Mouse (Mus musculus): ENCODE measurements around the gene Ap3b2.

The Ap3b2 gene

GRCm38 (mm10) chr7:81475221-81475620 is 18.5 kb downstream of the Ap3b2 start:
- 28% methylated on average over 3 of the region's 3 CpGs for WGBS

GRCm38 (mm10) chr7:81464906-81465450 is 28.7 kb downstream of the Ap3b2 start:
- WGBS, result 59% methylated on average over 9 of the region's 9 CpGs

- WGBS, result 48% methylated on average over 4 of the region's 4 CpGs
Measured at GRCm38 (mm10) chr7:81464116-81464515, 29.6 kb downstream of the Ap3b2 start.

- 55% methylated on average over 3 of the region's 3 CpGs for WGBS
Measured at GRCm38 (mm10) chr7:81462815-81463214, 30.9 kb downstream of the Ap3b2 start.

GRCm38 (mm10) chr7:81455155-81455651 is 38.5 kb downstream of the Ap3b2 start, which contains the start of gene Cpeb1:
Gene Cpeb1 (minus strand): TSS chr7:81455465.
- 0% methylated on average over 28 of the region's 28 CpGs for WGBS

GRCm38 (mm10) chr7:81454331-81455039 is 39.2 kb downstream of the Ap3b2 start:
- 1% methylated on average over 70 of the region's 87 CpGs for WGBS

- 5% methylated on average over 83 of the region's 84 CpGs for WGBS
Measured at GRCm38 (mm10) chr7:81453443-81454274, 40.1 kb downstream of the Ap3b2 start.

GRCm38 (mm10) chr7:81452971-81453441 is 40.7 kb downstream of the Ap3b2 start:
- WGBS, result 19% methylated on average over 21 of the region's 21 CpGs
